Mouse (Mus musculus): ENCODE data around the gene Uggt1. TPM values are rescaled to one million over a fixed set of nuclear protein-coding genes. Genes with fewer than 3 reads are reported as not detected.

The Uggt1 gene
- polyA plus RNA-seq, 1 experiment from 2014 or later, result 55.0 TPM

- ATAC-seq (ENCODE audit: insufficient read depth, low FRiP score), result no peak
- WGBS, result 81% methylated on average over 11 of the region's 11 CpGs
- Histone ChIP-seq H3K27ac (ENCODE audit: low read length) (no peak overlapping the region), H3K4me2 (ENCODE audit: low read depth, low read length) (no peak overlapping the region), H3K36me3 (ENCODE audit: control insufficient read depth, insufficient read depth, low read length) (peaks cover 26% of the 10 kb centered on the region), H3K4me1 (ENCODE audit: control insufficient read depth, insufficient read depth, low read length) (no peaks in the 10 kb centered on the region), H3K9me3 (replicated peaks; ENCODE audit: control insufficient read depth, low read length) (no peaks in the 10 kb centered on the region), H3K4me3 (replicated peaks; ENCODE audit: low read length) (no peak overlapping the region), H3K27me3 (ENCODE audit: control insufficient read depth, insufficient read depth, low read length) (no peaks in the 10 kb centered on the region), H3K9ac (ENCODE audit: low read length) (no peak overlapping the region)
Observed at GRCm38 (mm10) chr1:36105917-36106706, 138.4 kb downstream of the Uggt1 start.

- Histone ChIP-seq H3K4me2 (ENCODE audit: low read depth, low read length) (no peak overlapping the region), H3K9ac (ENCODE audit: low read length) (no peak overlapping the region), H3K36me3 (ENCODE audit: control insufficient read depth, insufficient read depth, low read length) (peaks cover 18% of the 10 kb centered on the region), H3K9me3 (replicated peaks; ENCODE audit: control insufficient read depth, low read length) (no peaks in the 10 kb centered on the region), H3K4me1 (ENCODE audit: control insufficient read depth, insufficient read depth, low read length) (peaks cover 7% of the 10 kb centered on the region), H3K27me3 (ENCODE audit: control insufficient read depth, insufficient read depth, low read length) (no peaks in the 10 kb centered on the region), H3K4me3 (replicated peaks; ENCODE audit: low read length) (no peak overlapping the region), H3K27ac (ENCODE audit: low read length) (no peak overlapping the region)
- ATAC-seq (ENCODE audit: insufficient read depth, low FRiP score), result no peak
- 94% methylated on average over 3 of the region's 3 CpGs for WGBS
Observed at GRCm38 (mm10) chr1:36100371-36100770, 144.1 kb downstream of the Uggt1 start.

- no peak overlapping the region for H3K4me2 ChIP-seq (ENCODE audit: low read depth, low read length)
- WGBS, result 88% methylated on average over 4 of the region's 4 CpGs
- H3K36me3 ChIP-seq (ENCODE audit: control insufficient read depth, insufficient read depth, low read length), result peaks cover 13% of the 10 kb centered on the region; the same call in 1 of the 2 replicates
- ATAC-seq (ENCODE audit: insufficient read depth, low FRiP score), result no peak
- H3K4me1 ChIP-seq (ENCODE audit: control insufficient read depth, insufficient read depth, low read length), result peaks cover 21% of the 10 kb centered on the region
- no peak overlapping the region for H3K9ac ChIP-seq (ENCODE audit: low read length)
- no peaks in the 10 kb centered on the region for H3K27me3 ChIP-seq (ENCODE audit: control insufficient read depth, insufficient read depth, low read length)
- no peak overlapping the region for H3K27ac ChIP-seq (ENCODE audit: low read length)
- no peaks in the 10 kb centered on the region for H3K9me3 ChIP-seq (replicated peaks; ENCODE audit: control insufficient read depth, low read length)
- no peak overlapping the region for H3K4me3 ChIP-seq (replicated peaks; ENCODE audit: low read length)
Observed at GRCm38 (mm10) chr1:36098432-36098831, 146.1 kb downstream of the Uggt1 start.

- no peaks in the 10 kb centered on the region for H3K27me3 ChIP-seq (ENCODE audit: control insufficient read depth, insufficient read depth, low read length)
- H3K36me3 ChIP-seq (ENCODE audit: control insufficient read depth, insufficient read depth, low read length), result peaks cover 5% of the 10 kb centered on the region; the same call in 1 of the 2 replicates
- H3K4me3 ChIP-seq (replicated peaks; ENCODE audit: low read length), result no peak overlapping the region
- ATAC-seq (ENCODE audit: insufficient read depth, low FRiP score), result peak; percentile 78
- 59% methylated on average over 12 of the region's 12 CpGs for WGBS
- peaks cover 31% of the 10 kb centered on the region for H3K4me1 ChIP-seq (ENCODE audit: control insufficient read depth, insufficient read depth, low read length)
- no peaks in the 10 kb centered on the region for H3K9me3 ChIP-seq (replicated peaks; ENCODE audit: control insufficient read depth, low read length)
- no peak overlapping the region for H3K9ac ChIP-seq (ENCODE audit: low read length)
- no peak overlapping the region for H3K4me2 ChIP-seq (ENCODE audit: low read depth, low read length)
- peak overlapping the region; percentile 64 for H3K27ac ChIP-seq (ENCODE audit: low read length)
Observed at GRCm38 (mm10) chr1:36095423-36096272, 148.9 kb downstream of the Uggt1 start.

- 87% methylated on average over 8 of the region's 8 CpGs for WGBS
- no peak for ATAC-seq (ENCODE audit: insufficient read depth, low FRiP score)
- no peaks in the 10 kb centered on the region for H3K27me3 ChIP-seq (ENCODE audit: control insufficient read depth, insufficient read depth, low read length)
- H3K4me3 ChIP-seq (replicated peaks; ENCODE audit: low read length), result no peak overlapping the region
- peaks cover under 1% of the 10 kb centered on the region; the same call in 1 of the 2 replicates for H3K36me3 ChIP-seq (ENCODE audit: control insufficient read depth, insufficient read depth, low read length)
- H3K4me2 ChIP-seq (ENCODE audit: low read depth, low read length), result no peak overlapping the region
- no peak overlapping the region for H3K9ac ChIP-seq (ENCODE audit: low read length)
- no peaks in the 10 kb centered on the region for H3K9me3 ChIP-seq (replicated peaks; ENCODE audit: control insufficient read depth, low read length)
- no peak overlapping the region; the same call in 1 of the 2 replicates for H3K27ac ChIP-seq (ENCODE audit: low read length)
- H3K4me1 ChIP-seq (ENCODE audit: control insufficient read depth, insufficient read depth, low read length), result peaks cover 50% of the 10 kb centered on the region
Observed at GRCm38 (mm10) chr1:36093741-36094140, 150.8 kb downstream of the Uggt1 start.

GRCm38 (mm10) chr1:36091246-36091645, 153.3 kb downstream of the Uggt1 start:
- Histone ChIP-seq H3K27ac (ENCODE audit: low read length) (peak overlapping the region; percentile 84), H3K27me3 (ENCODE audit: control insufficient read depth, insufficient read depth, low read length) (no peaks in the 10 kb centered on the region), H3K4me2 (ENCODE audit: low read depth, low read length) (no peak overlapping the region), H3K9me3 (replicated peaks; ENCODE audit: control insufficient read depth, low read length) (no peaks in the 10 kb centered on the region), H3K36me3 (ENCODE audit: control insufficient read depth, insufficient read depth, low read length) (no peaks in the 10 kb centered on the region; the same call in 1 of the 2 replicates), H3K4me1 (ENCODE audit: control insufficient read depth, insufficient read depth, low read length) (peaks cover 66% of the 10 kb centered on the region), H3K4me3 (replicated peaks; ENCODE audit: low read length) (no peak overlapping the region), H3K9ac (ENCODE audit: low read length) (no peak overlapping the region)
- WGBS, result 56% methylated on average over 6 of the region's 6 CpGs
- ATAC-seq (ENCODE audit: insufficient read depth, low FRiP score), result peak; percentile 12; the same call in 1 of the 2 replicates

- 86% methylated on average over 4 of the region's 4 CpGs for WGBS
- Histone ChIP-seq H3K4me3 (replicated peaks; ENCODE audit: low read length) (no peak overlapping the region), H3K4me1 (ENCODE audit: control insufficient read depth, insufficient read depth, low read length) (peaks cover 62% of the 10 kb centered on the region), H3K9ac (ENCODE audit: low read length) (no peak overlapping the region), H3K27ac (ENCODE audit: low read length) (peak overlapping the region; percentile 84), H3K4me2 (ENCODE audit: low read depth, low read length) (no peak overlapping the region), H3K36me3 (ENCODE audit: control insufficient read depth, insufficient read depth, low read length) (peaks cover 3% of the 10 kb centered on the region; the same call in 1 of the 2 replicates), H3K27me3 (ENCODE audit: control insufficient read depth, insufficient read depth, low read length) (no peaks in the 10 kb centered on the region), H3K9me3 (replicated peaks; ENCODE audit: control insufficient read depth, low read length) (no peaks in the 10 kb centered on the region)
- peak; percentile 42 for ATAC-seq (ENCODE audit: insufficient read depth, low FRiP score)
Observed at GRCm38 (mm10) chr1:36090722-36091110, 153.8 kb downstream of the Uggt1 start.
